Mouse (Mus musculus) small intestine, adult 2 months (tissue): ENCODE results near the gene Dock8. TPM values are rescaled to one million over a fixed set of nuclear protein-coding genes. Genes with fewer than 3 reads are reported as not detected.

Source experiments
- H3K27ac ChIP-seq: fragments of 200-500 bp; 2 replicates; pipeline ENCODE4 v1.5.1; 2012; ENCODE audit warnings: low read depth, low read length, control low read depth, inconsistent platforms; ENCODE audit not compliant: insufficient read depth
- H3K27me3 ChIP-seq: fragments of 200-500 bp; 2 replicates; pipeline ENCODE4 v1.6.1; 2012; ENCODE audit warnings: mild to moderate bottlenecking, moderate library complexity, low read length, inconsistent platforms; ENCODE audit not compliant: control insufficient read depth, insufficient read depth
- H3K36me3 ChIP-seq: fragments of 200-500 bp; 2 replicates; pipeline ENCODE4 v1.6.1; 2012; ENCODE audit warnings: mild to moderate bottlenecking, low read length, control low read depth, inconsistent platforms; ENCODE audit not compliant: control insufficient read depth, insufficient read depth
- H3K4me1 ChIP-seq: fragments of 200-500 bp; 2 replicates; pipeline ENCODE4 v1.6.1; 2012; ENCODE audit warnings: low read length, inconsistent platforms, mixed read lengths; ENCODE audit not compliant: control insufficient read depth, insufficient read depth, insufficient read length
- H3K4me3 ChIP-seq: fragments of 200-500 bp; 2 replicates; pipeline ENCODE4 v1.5.1; 2012; ENCODE audit warnings: low read depth, mild to moderate bottlenecking, control low read depth, inconsistent platforms, low read length, moderate library complexity
- CTCF ChIP-seq: fragments of 200-500 bp; IDR thresholded peaks from 2 replicates; pipeline ENCODE4 v1.5.1; 2012; ENCODE audit warnings: low read depth, mild to moderate bottlenecking, control low read depth, inconsistent platforms, low read length, moderate library complexity, mixed read lengths; ENCODE audit not compliant: insufficient replicate concordance, insufficient read length; ENCODE audit errors: extremely low read depth
- POLR2A ChIP-seq: fragments of 200-500 bp; IDR thresholded peaks from 2 replicates; pipeline ENCODE4 v1.6.1; 2012; ENCODE audit warnings: low read depth, mild to moderate bottlenecking, control low read depth, inconsistent platforms, low read length, moderate library complexity
- WGBS: fragments of 180-500 bp; shearing (Covaris S2); methylation state at CpG from one replicate; pipeline ENCODE4 v1.1.7; 2018; 5-methylcytosine and 5-hydroxymethylcytosine counted together
- polyA plus RNA-seq: library from polyadenylated mRNA; depleted of rRNA; stranded (reverse); fragments of >200 nt; gene quantifications from 2 replicates; pipeline ENCODE4 v1.2.3, GENCODE M21; 2012; rRNA removed

Gene Dock8
- polyA plus RNA-seq, result 13.2 and 14.7 TPM in 2 replicates

GRCm38 (mm10) chr19:24999201-24999886, at the start of gene Dock8:
TSS of gene Dock8 (plus strand) at chr19:24999534.
- TF ChIP-seq CTCF (0 out of 2 replicates have a peak, but pooled peaks have one; percentile 9), POLR2A (0 out of 2 replicates have a peak, but pooled peaks have one; percentile 6)
- peak within 1 kb of the TSS; percentile 79 for H3K27ac ChIP-seq

GRCm38 (mm10) chr19:24958531-24958930, 40.8 kb upstream of the Dock8 start:
- Histone ChIP-seq H3K4me3 (no peak overlapping the region), H3K27me3 (no peaks in the 10 kb centered on the region), H3K36me3 (peaks cover 14% of the 10 kb centered on the region), H3K27ac (no peak overlapping the region), H3K4me1 (peaks cover 3% of the 10 kb centered on the region; the same call in 1 of the 2 replicates)
- TF ChIP-seq CTCF (no peak), POLR2A (no peak)
- 26% methylated on average over 3 of the region's 3 CpGs for WGBS

More at GRCm38 (mm10) chr19:24999201-24999886, at the start of gene Dock8:
- Histone ChIP-seq H3K4me1 (peaks cover 9% of the 10 kb centered on the region; the same call in 1 of the 2 replicates), H3K36me3 (no peaks in the 10 kb centered on the region), H3K4me3 (peak within 1 kb of the TSS; percentile 95), H3K27me3 (no peaks in the 10 kb centered on the region)
- under 1% methylated on average over 109 of the region's 109 CpGs for WGBS

GRCm38 (mm10) chr19:24961172-24961962, 38.0 kb upstream of the Dock8 start, which contains the start of gene Cbwd1:
TSS of gene Cbwd1 (minus strand) at chr19:24961610.
- TF ChIP-seq CTCF (peak; percentile 85), POLR2A (peak; percentile 57; the same call in 1 of the 2 replicates)
- Histone ChIP-seq H3K4me1 (peaks cover 5% of the 10 kb centered on the region; the same call in 1 of the 2 replicates), H3K27ac (peak within 1 kb of the TSS; percentile 50), H3K4me3 (peak within 1 kb of the TSS; percentile 75), H3K36me3 (peaks cover 3% of the 10 kb centered on the region; the same call in 1 of the 2 replicates), H3K27me3 (no peaks in the 10 kb centered on the region)
- WGBS, result under 1% methylated on average over 36 of the region's 36 CpGs

- TF ChIP-seq POLR2A (no peak), CTCF (no peak)
- Histone ChIP-seq H3K4me3 (no peak overlapping the region), H3K4me1 (peaks cover 2% of the 10 kb centered on the region; the same call in 1 of the 2 replicates), H3K27me3 (no peaks in the 10 kb centered on the region), H3K27ac (no peak overlapping the region; the same call in 1 of the 2 replicates), H3K36me3 (no peaks in the 10 kb centered on the region)
- WGBS, result 41% methylated on average over 2 of the region's 2 CpGs
Measured at GRCm38 (mm10) chr19:24966203-24966602, 33.1 kb upstream of the Dock8 start.

- WGBS, result 65% methylated on average over 2 of the region's 2 CpGs
- no peak for TF ChIP-seq CTCF
- no peak for TF ChIP-seq POLR2A
- H3K36me3 ChIP-seq, result no peaks in the 10 kb centered on the region
- no peaks in the 10 kb centered on the region for H3K27me3 ChIP-seq
- H3K4me3 ChIP-seq, result no peak overlapping the region
- H3K27ac ChIP-seq, result no peak overlapping the region
- peaks cover 2% of the 10 kb centered on the region; the same call in 1 of the 2 replicates for H3K4me1 ChIP-seq
Measured at GRCm38 (mm10) chr19:24966941-24967340, 32.4 kb upstream of the Dock8 start.

GRCm38 (mm10) chr19:24971307-24971706, 28.0 kb upstream of the Dock8 start:
- Histone ChIP-seq H3K27me3 (no peaks in the 10 kb centered on the region), H3K36me3 (no peaks in the 10 kb centered on the region)
- 81% methylated on average over 7 of the region's 7 CpGs for WGBS

GRCm38 (mm10) chr19:24972701-24973390, 26.5 kb upstream of the Dock8 start:
- Histone ChIP-seq H3K36me3 (no peaks in the 10 kb centered on the region), H3K4me3 (no peak overlapping the region), H3K27ac (peak overlapping the region; percentile 79), H3K27me3 (no peaks in the 10 kb centered on the region), H3K4me1 (peaks cover 20% of the 10 kb centered on the region)
- 24% methylated on average over 3 of the region's 3 CpGs for WGBS
- no peak for TF ChIP-seq POLR2A
- TF ChIP-seq CTCF, result no peak

More at GRCm38 (mm10) chr19:24971307-24971706, 28.0 kb upstream of the Dock8 start:
- Histone ChIP-seq H3K4me3 (no peak overlapping the region), H3K27ac (no peak overlapping the region), H3K4me1 (peaks cover 18% of the 10 kb centered on the region)
- TF ChIP-seq CTCF, result no peak
- no peak for TF ChIP-seq POLR2A
